Mouse (Mus musculus): ENCODE measurements at regions not wholly inside any gene's neighbourhood (a gene's known extent, or its start where the extent isn't known, plus 50 kb on each side); places are given as distances from the start of the nearest gene placed in this dataset.
A peak's percentile ranks its signal among the peaks of the same experiment; 100 is the strongest.

DNA sequence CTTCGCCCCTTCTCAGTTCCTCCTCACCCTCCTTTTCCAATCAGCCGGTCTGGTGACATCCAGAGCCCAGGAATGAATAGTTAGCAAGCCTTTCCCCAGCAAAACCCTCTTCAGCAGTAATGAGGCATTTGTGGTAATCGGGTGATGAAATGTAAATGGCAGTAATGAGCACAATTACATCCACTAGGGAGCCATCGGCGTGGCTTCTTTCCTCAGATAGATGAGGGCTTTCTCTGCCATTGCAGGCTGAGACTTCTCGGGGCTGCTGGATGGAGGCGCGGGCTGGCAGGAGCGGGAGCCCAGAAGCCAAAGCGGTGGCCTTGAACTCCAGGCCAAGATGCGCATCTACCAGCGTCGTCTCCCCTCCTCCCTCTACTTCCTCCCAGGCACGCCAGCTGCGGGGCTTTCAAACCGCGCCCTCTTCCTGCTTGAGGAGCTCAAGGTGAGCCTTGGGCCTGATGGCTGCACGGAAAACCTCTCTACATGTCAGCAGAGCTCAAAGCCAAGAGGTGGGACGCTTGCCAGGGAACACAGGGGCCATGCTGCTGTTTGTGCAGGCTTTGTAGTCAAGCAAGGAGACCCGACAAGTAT, 537.2 kb downstream of the Ofcc1 start:
- no peak overlapping the region for H3K9ac ChIP-seq (ENCODE audit: low read depth, low read length)
- no peaks in the 10 kb centered on the region for H3K9me3 ChIP-seq (ENCODE audit: control insufficient read depth)
- no peak for TF ChIP-seq CTCF (IDR thresholded peaks at IDR 0.05; ENCODE audit: low read depth)
- peak overlapping the region; percentile 7; the same call in 1 of the 2 replicates for H3K4me3 ChIP-seq (ENCODE audit: low read depth, low read length)
- no peaks in the 10 kb centered on the region for H3K4me1 ChIP-seq (replicated peaks; ENCODE audit: control insufficient read depth, insufficient read depth, low read length)
- no peaks in the 10 kb centered on the region for H3K27me3 ChIP-seq (replicated peaks; ENCODE audit: control insufficient read depth, insufficient read depth, low read length)
- no peaks in the 10 kb centered on the region for H3K36me3 ChIP-seq (ENCODE audit: control insufficient read depth, insufficient read depth)
- H3K27ac ChIP-seq (ENCODE audit: low read depth, low read length) = no peak overlapping the region
- peak overlapping the region; percentile 54 for H3K4me2 ChIP-seq (replicated peaks; ENCODE audit: low read depth)
- ATAC-seq = no peak
- WGBS = 5% methylated on average over 20 of the region's 20 CpGs

GRCm38 (mm10) chr13:39823346-39823954, 537.8 kb downstream of the Ofcc1 start:
- no peak overlapping the region for H3K4me3 ChIP-seq (ENCODE audit: low read depth, low read length)
- H3K9me3 ChIP-seq (ENCODE audit: control insufficient read depth) = no peaks in the 10 kb centered on the region
- no peaks in the 10 kb centered on the region for H3K4me1 ChIP-seq (replicated peaks; ENCODE audit: control insufficient read depth, insufficient read depth, low read length)
- no peak for TF ChIP-seq CTCF (IDR thresholded peaks at IDR 0.05; ENCODE audit: low read depth)
- H3K9ac ChIP-seq (ENCODE audit: low read depth, low read length) = no peak overlapping the region
- H3K36me3 ChIP-seq (ENCODE audit: control insufficient read depth, insufficient read depth) = no peaks in the 10 kb centered on the region
- no peak for ATAC-seq
- peak overlapping the region; percentile 54; the same call in 1 of the 2 replicates for H3K4me2 ChIP-seq (replicated peaks; ENCODE audit: low read depth)
- WGBS = 16% methylated on average over 15 of the region's 15 CpGs
- no peak overlapping the region for H3K27ac ChIP-seq (ENCODE audit: low read depth, low read length)
- no peaks in the 10 kb centered on the region for H3K27me3 ChIP-seq (replicated peaks; ENCODE audit: control insufficient read depth, insufficient read depth, low read length)

DNA sequence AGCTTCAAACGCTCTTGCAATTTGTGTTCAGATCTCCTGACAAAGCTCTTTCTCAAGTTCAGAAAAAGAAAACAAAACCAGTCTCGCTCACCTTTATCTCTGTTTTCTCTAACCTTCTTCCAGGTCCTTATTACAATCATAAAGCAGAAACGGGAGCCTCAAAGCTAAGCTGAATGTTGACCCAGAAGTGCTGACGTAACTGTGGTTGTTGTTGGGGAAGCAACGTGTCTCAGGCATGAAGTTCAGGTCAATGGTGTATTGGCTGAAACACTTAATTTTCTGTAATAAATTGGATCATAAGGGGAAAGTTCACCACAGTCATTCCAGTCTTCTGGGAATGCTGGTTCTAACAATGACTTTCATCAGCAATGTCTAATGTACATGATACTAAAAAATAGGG, 586.7 kb downstream of the Ofcc1 start:
- no peak for ATAC-seq
- Histone ChIP-seq H3K36me3 (ENCODE audit: control insufficient read depth, insufficient read depth) (no peaks in the 10 kb centered on the region), H3K9me3 (ENCODE audit: control insufficient read depth) (no peaks in the 10 kb centered on the region), H3K4me2 (replicated peaks; ENCODE audit: low read depth) (no peak overlapping the region), H3K9ac (ENCODE audit: low read depth, low read length) (no peak overlapping the region), H3K4me3 (ENCODE audit: low read depth, low read length) (no peak overlapping the region), H3K27me3 (replicated peaks; ENCODE audit: control insufficient read depth, insufficient read depth, low read length) (no peaks in the 10 kb centered on the region), H3K4me1 (replicated peaks; ENCODE audit: control insufficient read depth, insufficient read depth, low read length) (no peaks in the 10 kb centered on the region), H3K27ac (ENCODE audit: low read depth, low read length) (no peak overlapping the region)
- TF ChIP-seq CTCF (IDR thresholded peaks at IDR 0.05; ENCODE audit: low read depth) = no peak
- 54% methylated on average over 5 of the region's 5 CpGs for WGBS

DNA sequence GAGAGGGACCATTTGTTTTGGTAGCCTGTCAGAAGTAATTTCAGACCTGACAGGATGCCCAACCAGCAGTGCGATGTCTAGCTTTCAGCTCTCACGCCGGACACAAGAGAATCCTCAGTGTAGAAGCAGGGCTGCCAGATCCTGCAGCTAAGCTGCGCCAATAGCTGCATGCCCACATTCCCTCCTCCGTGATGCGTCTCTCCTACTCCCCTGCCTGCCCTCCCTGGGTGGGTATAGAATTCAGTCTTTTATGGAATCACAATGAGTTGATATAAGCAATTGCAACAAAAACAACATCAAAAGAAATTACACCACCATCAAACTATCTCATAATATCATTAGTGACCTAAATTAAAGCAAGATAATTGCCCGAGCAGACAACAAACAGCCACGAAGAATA, 587.1 kb downstream of the Ofcc1 start:
- TF ChIP-seq CTCF (IDR thresholded peaks at IDR 0.05; ENCODE audit: low read depth) = no peak
- no peak for ATAC-seq
- Histone ChIP-seq H3K36me3 (ENCODE audit: control insufficient read depth, insufficient read depth) (no peaks in the 10 kb centered on the region), H3K9ac (ENCODE audit: low read depth, low read length) (no peak overlapping the region), H3K9me3 (ENCODE audit: control insufficient read depth) (no peaks in the 10 kb centered on the region), H3K4me2 (replicated peaks; ENCODE audit: low read depth) (no peak overlapping the region), H3K27me3 (replicated peaks; ENCODE audit: control insufficient read depth, insufficient read depth, low read length) (no peaks in the 10 kb centered on the region), H3K4me1 (replicated peaks; ENCODE audit: control insufficient read depth, insufficient read depth, low read length) (no peaks in the 10 kb centered on the region), H3K4me3 (ENCODE audit: low read depth, low read length) (no peak overlapping the region), H3K27ac (ENCODE audit: low read depth, low read length) (no peak overlapping the region)
- WGBS = 73% methylated on average over 8 of the region's 8 CpGs

GRCm38 (mm10) chr13:39769228-39769627, 592.0 kb downstream of the Ofcc1 start:
- Histone ChIP-seq H3K9ac (ENCODE audit: low read depth, low read length) (no peak overlapping the region), H3K4me3 (ENCODE audit: low read depth, low read length) (no peak overlapping the region), H3K4me1 (replicated peaks; ENCODE audit: control insufficient read depth, insufficient read depth, low read length) (no peaks in the 10 kb centered on the region), H3K27me3 (replicated peaks; ENCODE audit: control insufficient read depth, insufficient read depth, low read length) (no peaks in the 10 kb centered on the region), H3K36me3 (ENCODE audit: control insufficient read depth, insufficient read depth) (no peaks in the 10 kb centered on the region), H3K27ac (ENCODE audit: low read depth, low read length) (no peak overlapping the region), H3K9me3 (ENCODE audit: control insufficient read depth) (no peaks in the 10 kb centered on the region), H3K4me2 (replicated peaks; ENCODE audit: low read depth) (no peak overlapping the region)
- 49% methylated on average over 4 of the region's 4 CpGs for WGBS
- no peak for TF ChIP-seq CTCF (IDR thresholded peaks at IDR 0.05; ENCODE audit: low read depth)
- ATAC-seq = no peak

- Histone ChIP-seq H3K27me3 (replicated peaks; ENCODE audit: control insufficient read depth, insufficient read depth, low read length) (no peaks in the 10 kb centered on the region), H3K4me1 (replicated peaks; ENCODE audit: control insufficient read depth, insufficient read depth, low read length) (no peaks in the 10 kb centered on the region), H3K4me2 (replicated peaks; ENCODE audit: low read depth) (no peak overlapping the region), H3K36me3 (ENCODE audit: control insufficient read depth, insufficient read depth) (no peaks in the 10 kb centered on the region), H3K9me3 (ENCODE audit: control insufficient read depth) (no peaks in the 10 kb centered on the region), H3K9ac (ENCODE audit: low read depth, low read length) (no peak overlapping the region), H3K4me3 (ENCODE audit: low read depth, low read length) (no peak overlapping the region), H3K27ac (ENCODE audit: low read depth, low read length) (no peak overlapping the region)
- no peak for TF ChIP-seq CTCF (IDR thresholded peaks at IDR 0.05; ENCODE audit: low read depth)
- 71% methylated on average over 1 of the region's 1 CpGs for WGBS
- ATAC-seq = no peak
Measured at GRCm38 (mm10) chr13:39766897-39767296, 594.4 kb downstream of the Ofcc1 start.
